Mouse (Mus musculus) lung, postnatal 4 days (tissue): Measurements from ENCODE around the gene Glrx2.

Experiments used
- DNase-seq, 2 experiments: peaks; one replicate each; pipeline ENCODE4 v3.0.0; 2021

The Glrx2 gene

DNA sequence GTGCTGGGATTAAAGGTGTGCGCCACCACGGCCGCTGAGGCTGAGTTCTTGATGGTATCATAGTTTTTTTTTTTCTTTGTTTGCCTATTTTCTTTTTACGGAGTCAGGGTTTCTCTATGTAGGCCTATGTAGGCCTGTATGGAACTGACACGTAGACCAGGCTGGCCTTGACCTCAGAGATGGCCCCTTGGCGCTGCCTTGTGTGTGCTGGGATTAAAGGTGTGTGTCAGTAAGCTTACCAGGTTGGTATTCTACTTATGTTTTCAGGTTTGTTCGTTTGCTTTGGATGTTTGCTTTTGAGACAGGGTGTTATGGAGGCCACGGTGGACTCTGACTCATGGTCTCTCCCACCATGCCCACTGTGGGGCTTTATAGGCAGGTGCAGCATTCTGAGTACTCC, 46.0 kb downstream of the Glrx2 start:
- no peak for DNase-seq

DNA sequence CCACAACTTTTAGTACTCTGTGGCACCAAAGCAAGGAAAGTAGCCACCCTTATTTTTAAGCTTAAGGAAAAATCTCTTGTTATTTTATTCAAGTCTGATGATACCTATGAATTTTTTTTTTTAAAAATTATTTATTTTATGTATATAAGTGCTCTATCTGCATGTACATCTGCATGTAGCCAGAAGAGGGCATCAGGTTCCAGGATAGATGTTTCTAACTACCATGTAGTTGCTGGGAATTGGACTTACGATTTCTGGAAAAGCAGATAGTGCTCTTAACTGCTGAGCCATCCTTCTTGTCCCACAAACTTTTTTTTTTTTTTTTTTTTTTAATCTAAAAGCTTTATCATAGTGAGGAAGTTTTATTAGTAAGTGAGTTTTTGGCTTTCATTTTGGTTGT, 48.3 kb downstream of the Glrx2 start:
- no peak for DNase-seq

DNA sequence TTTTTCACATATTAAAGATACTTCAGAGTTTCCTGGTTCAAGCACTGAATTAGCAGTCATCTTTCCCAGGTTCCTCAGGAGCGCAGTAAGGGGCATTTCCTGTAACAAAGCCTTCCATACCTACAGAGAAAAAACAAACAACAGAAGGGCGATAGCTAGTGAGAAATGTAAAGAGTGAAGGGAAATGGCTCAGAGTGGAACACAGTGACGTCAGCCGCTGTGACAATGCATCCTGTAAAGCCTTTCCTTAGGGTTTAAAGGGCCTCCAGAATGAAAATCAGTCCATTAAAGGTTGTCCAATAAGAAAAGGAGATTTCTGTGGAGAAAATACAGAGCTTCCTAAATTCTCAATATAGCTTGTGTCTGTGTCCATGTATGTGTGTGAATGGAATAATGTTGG, 49.7 kb downstream of the Glrx2 start:
- DNase-seq, result no peak

DNA sequence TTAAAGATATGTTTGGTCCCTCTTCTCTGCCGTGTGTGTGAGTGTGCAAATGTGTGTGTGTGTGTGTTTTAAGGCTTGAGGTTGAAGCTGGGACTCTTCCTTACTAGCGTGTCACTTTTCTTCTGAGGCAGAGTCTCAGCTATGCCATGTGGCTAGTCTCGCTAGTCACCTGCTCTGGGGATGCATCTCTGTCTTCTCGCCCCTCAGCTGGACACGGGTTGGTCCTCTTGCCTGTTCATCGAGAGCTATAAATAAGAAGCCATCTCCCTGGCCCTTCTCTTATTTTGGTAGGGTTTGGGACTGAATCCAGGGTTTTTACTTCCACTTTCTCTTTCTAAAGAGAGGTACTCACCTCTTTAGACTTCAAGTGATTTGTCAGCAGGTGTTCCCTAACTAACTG, 50.1 kb downstream of the Glrx2 start:
- DNase-seq, result no peak

DNA sequence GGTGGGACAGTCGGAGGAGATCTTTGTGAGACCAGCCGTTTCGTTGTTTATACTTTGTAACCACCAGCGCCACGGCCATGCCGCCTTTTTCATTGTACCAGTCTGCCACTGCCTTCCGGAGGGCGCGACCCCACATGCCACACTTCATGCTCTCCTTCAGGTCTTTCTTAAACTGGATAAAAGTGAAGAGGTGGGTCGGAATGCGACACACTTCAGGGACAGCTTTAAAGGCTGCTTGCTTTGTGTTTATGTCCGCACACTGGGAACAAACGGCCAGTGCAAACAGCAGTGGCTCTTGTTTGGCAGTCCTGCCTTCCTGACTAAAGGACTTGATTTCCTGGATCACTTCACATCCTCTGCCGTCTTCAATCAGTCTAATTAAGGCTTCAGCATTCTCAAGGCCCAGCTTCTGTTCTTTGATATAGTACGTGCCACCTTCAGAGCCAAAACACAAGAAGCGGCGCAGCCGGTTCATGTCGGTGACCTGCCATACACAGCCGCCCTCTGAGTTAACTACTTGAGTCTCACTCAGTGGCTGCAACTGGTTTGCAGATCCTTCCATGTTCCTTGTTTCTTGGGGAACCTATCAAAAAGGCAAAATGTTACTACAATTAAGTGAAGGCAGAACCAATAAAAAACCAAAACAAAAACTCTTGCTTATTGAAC, 54.4 kb downstream of the Glrx2 start:
- peak; percentile 43 to 65 for DNase-seq

DNA sequence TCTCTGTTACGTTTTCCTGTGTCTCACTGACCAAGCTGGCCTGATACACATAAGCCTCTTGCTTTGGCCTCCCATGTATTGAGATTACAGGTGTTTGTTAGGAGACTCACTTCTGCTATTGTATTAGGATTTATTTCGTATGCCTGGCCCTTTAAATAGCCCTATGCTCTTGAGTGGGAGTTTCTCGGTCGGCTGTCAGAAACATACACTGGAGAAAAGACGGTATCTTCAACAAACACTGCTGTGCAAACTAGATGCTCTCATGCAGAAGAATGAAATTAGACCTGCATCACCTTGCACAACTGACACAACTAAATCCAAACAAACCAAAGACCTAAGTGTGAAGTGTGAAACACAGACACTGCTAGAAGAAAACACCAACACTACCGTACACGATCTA, 56.9 kb downstream of the Glrx2 start:
- DNase-seq, result no peak

DNA sequence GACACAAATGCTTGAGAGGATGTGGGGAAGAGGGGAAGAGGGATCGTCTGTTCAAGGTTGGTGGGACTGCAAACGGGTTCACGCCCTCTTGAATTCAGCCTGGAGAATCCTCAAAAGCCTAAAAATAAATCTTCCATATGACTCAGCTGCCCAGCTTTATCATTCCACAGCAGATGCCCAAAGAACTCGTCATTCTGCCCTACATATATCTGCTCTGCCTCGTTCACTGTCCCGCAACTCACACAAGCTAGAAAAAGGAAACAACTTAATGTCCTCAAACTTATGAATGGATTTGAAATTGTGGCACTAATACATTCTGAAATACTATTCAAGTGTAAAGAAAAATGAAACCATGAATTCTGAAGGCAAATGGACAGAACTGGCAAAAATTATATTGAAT, 57.8 kb downstream of the Glrx2 start:
- no peak for DNase-seq

DNA sequence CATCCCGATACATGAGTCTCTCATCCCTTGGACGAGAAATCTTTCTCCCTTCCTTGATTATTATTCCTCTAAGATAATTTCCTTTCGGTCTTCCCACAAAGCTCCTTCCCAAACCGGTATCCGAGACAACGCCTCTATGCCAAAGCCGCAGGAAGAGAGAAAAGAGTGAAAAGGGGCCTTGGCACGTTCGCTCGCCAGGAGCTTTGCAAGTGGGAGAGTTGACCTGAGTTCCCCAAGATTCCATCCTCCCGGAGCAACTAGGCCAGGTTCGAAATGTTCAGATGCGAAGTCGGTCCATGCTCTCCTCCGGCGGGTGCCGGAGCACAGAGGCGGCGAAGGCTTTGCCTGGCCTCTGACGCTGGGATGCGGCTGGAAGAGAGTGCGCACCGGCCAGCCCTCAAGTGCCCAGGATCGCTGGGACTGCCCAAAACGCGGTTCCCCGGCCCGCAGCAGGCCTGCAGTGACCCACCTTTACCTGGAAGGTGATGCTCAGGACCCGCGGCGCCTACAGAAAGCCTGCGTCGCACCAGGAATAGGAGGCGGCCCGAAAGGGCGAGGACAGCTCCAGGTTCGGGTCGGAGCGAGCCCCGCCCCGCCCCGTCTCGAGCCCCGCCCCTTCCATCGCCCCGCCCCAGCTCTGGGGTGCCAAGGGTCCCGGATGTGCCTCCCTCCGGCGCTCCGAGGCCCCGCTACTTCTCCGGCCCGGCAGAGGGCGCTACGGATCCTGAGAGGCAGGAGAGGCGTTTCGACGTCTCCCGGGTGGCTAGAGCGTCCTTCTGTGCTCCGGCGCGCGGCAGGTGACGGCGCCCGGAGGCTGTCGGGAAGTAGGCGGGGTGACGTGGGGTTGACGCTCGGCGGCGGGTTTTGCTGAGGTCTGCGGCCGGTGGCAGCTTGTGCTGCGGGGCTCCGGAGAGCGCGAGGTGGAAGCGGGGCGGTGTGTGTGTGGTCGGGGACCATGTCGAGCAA, 60.6 kb downstream of the Glrx2 start, which contains the start of the genes Trove2 and Uchl5:
Trove2 (minus strand) TSS at position 623 of the 966 bp plus-strand sequence.
Uchl5 (plus strand) TSS at position 827 of the 966 bp plus-strand sequence.
- peak; percentile 98 for DNase-seq

DNA sequence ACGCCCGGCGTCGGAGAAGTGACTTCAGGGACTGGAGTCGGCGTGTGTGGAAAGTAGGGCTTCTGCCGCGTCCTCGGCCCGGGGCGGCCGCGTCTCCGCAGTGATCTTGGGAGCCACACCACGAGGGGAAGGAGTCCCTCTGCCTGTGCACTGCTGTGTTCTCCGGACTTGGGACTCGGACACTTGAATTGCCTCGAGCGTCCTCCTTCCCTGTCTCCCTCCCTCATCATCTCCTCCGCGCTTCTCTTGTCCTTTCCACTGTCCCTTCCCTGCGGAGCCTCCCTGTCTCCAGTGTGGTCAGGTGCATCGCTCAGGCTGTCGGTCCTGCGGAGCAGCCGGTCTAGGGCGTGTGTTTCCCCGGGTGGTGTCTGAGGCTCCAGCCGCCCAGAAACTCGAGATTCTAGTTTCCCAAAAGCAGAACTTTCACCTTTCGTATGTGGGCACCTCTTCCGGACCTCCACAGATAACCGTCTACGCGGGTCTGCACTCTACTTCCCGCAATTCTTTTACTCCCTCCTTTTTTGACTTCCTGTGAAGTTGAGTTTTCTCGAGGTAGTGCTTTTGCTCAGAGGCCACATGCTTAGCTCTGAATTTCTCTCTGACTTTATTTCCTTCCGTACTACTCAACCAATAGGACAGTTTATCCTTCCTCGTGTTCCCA, 61.5 kb downstream of the Glrx2 start:
- no peak for DNase-seq

DNA sequence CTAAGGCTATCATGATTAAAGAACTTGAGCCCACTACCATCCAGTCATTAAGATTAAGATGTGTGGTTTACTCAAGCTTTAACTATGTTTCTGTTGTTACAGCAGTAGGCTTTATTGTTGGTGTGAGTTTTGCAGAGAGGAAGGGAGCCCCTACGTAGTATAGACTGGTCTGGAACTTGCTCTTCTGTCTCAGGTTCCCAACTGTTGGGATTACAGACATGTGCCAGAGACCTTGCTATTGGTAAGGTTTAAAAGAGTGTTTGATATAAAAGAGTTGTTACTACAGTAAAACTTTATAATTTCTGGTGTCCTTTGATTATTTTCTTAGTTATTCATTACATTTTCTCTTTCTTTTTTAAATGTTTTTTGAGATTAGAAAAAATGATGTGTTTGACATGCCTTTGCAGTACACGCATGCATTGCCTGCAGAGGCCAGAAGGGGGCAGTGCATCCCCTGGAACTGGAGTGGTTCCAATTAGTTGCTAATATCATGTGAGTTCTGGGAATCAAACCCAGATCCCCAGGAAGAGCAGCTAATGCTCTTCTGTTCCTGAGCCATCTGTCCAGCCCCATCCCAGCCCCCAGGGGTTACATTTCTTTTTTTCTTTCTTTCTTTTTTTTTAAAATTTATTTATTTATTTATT, 72.6 kb downstream of the Glrx2 start:
- peak in 1 of 2 experiments; percentile 51 for DNase-seq
